Mouse (Mus musculus): Measurements from ENCODE around the gene Map2k4.
A peak's percentile ranks its signal among the peaks of the same experiment; 100 is the strongest.

Gene Map2k4

DNA sequence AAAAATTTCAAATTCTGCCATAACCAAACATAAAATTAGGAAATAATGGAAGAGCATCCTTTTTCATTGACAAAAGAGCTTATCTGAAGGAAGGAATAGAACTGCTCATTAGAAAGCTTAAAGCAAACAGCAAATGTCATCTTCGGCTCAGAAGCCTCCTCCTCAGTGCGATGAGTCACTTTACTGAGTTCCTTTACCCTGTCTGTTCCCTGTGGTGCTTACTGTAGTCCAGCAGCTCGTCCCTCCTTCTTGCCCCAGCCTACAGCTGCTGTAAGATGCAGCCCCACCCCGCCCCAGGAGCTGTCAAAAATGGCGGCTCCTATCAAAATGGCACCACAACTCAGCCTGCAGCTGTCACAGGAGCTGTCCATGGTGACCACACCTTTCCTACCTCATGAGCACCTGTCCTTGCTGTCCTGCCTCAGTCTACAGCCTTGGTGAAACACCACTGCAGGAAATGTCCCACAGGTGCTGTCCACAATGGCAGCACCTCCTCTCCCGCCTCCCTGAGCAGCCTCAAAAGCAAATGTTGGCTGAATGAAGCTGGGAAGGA lies 75.3 kb downstream of the Map2k4 start:
- no peak for DNase-seq (ENCODE audit: low spot score in 2 of 2)

DNA sequence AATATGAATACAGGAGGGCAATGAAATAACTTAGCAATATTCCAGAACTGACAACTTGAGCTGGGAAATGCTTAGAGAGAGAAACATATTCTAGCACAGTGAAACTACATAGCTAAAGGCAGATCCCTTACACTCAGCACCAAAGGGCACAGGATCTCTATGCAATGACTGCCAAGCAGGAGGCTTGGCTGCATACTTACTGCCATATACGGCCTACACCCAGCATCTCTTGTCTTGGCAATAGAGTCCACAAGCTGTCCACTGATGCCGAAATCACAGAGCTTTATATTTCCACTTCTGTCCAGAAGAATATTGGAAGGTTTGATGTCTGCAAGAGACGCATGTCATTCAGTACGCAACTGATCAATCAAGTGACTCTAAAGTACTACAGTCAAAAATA lies 81.3 kb downstream of the Map2k4 start:
- DNase-seq (ENCODE audit: low spot score in 2 of 2), result no peak

DNA sequence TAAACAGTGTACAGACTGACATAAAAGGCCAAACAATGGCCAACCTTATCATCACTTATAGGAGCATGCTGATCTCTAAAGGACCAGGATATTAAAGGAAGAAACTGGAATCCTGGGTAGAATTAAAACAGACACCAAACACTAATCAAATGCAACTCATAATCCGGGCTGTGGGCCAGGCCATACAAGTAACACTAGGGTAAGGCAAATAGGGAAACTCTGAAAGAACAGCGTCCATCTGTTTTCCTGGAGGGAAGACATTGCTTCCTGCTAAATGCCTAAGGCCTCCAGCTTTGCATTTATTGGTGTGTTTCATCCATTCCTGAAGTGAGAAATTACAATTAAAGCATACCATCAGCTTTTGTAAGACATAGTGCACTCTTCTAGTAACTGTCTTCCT lies 81.9 kb downstream of the Map2k4 start:
- DNase-seq (ENCODE audit: low spot score in 2 of 2), result no peak

DNA sequence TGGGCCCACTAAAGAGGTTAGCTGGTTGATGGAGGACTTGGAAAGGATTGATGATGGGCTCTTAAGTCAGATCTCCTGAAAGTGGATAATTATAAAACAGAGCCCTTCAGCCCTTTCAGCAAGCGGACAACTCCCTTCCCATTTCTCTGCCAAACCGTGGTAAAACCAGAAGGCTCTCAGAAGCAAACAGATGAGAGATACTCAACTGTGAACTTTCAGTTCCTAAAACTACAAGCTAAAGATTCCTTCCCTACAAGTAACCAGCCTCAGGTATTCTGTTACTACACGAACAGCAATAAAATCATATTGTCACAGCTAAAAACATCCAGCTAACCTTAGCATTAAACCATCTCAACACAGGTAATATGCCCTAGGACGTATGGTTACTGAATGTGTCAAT lies 83.2 kb downstream of the Map2k4 start:
- DNase-seq (ENCODE audit: low spot score in 2 of 2), result no peak

DNA sequence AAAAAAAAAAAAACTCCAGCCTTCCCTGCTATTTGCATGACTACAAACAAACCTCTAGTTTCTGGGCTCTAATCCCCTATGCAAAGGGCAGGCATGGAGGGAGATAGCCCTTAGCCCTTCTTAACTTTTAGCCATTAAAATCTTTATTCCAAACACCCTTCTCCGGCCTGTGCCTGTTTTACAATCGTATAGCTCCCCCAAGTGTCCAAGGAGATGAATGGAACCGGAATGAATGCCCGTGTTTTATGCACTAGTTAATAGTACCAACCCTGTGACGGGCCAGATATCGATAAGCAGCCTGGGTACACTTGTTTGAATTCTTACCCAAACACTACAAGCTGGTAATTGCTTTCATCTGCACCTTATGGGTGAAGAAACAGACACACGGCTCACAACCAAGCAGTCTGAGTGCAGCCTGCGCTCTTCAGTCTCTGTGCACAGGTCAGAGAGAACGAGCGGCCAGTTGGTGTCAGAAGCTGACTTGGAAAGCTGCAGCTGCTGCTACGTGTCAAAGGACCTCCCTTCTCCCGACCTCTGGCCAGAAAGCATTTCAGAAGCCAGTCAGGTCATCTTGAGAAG lies 109.2 kb downstream of the Map2k4 start:
- DNase-seq (ENCODE audit: low spot score in 2 of 2), result peak; percentile 49 to 60

DNA sequence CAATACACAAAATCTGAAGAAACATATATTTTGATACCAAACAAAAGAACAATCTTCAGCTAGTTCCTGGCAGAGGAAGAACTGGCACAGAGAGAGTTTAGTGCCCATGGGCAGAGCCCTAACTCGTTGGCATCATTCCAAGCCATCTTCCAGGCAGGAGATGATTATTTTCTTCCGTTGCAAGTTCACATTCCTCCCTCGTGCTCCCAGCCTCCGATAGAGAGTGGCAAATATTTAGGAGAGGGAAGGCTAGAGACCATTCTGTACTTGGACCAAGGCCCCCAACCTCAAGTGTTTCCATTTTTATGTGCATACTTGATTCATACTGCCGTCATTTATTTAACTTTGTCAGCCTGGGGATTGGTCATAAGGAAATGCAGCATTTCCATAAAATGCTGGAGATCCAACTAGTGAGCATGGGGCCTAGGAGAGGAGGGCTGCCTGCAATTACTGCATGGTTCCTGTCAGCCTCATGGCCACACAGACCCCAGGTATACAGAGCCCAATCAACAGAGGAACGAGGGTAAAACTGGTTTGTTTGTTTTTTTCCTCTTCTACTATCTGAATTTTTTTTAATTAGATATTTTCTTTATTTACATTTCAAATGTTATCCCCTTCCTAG lies 120.6 kb downstream of the Map2k4 start:
- DNase-seq (ENCODE audit: low spot score in 2 of 2), result no peak

DNA sequence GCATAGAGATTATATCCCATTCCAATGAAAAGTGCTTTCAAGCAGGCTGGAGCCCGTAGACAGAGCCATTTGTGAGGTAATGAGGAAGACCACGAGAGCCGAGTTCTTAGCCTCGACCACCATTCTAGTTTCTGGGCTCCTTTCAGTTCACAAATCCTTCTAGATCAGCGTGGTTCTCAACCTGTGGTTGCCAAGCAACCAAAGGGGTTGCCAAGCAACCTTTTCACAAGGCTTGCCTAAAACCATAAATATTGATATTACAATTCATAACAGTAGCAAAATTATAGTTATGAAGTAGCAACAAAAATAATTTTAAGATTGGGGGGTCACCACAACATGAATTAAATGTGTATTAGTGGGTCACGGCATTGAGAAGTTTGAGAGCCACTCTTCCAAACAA lies 123.2 kb downstream of the Map2k4 start:
- DNase-seq (ENCODE audit: low spot score in 2 of 2), result peak; percentile 62 to 80

DNA sequence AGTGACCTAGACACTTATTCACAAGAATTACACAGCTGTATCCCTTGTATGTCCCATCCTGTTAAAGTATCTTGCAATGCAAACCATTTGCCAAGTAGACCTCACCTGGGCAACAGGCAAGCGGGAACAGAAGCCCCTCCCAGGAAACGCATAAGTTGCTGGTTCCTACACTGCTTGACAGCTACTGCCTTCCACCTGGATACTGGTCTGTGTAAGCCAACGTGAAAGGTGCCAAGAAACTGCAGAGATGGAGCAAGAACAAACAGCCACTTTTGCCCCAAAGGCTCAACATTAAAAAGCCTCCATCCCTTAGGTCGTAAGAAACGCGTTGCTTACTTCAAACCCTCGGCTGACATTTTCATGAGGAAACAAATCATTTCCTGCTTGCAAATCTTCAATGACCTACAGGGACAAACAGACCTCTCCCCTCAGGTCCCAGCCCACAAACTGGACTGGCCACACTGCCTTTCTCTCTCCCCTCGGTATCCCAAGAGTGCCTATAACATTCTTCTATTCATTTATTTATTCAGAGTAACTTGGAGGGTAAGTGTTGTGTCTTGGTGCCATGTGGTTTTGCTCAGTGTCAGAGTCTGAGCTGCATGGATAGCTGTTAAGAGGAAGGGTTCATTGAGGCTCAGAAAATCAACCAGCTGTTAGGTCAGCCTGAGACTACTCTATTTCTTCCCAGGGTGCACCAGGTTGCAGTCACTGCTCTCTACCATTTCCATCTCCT lies 126.1 kb downstream of the Map2k4 start:
- no peak for DNase-seq (ENCODE audit: low spot score in 2 of 2)

DNA sequence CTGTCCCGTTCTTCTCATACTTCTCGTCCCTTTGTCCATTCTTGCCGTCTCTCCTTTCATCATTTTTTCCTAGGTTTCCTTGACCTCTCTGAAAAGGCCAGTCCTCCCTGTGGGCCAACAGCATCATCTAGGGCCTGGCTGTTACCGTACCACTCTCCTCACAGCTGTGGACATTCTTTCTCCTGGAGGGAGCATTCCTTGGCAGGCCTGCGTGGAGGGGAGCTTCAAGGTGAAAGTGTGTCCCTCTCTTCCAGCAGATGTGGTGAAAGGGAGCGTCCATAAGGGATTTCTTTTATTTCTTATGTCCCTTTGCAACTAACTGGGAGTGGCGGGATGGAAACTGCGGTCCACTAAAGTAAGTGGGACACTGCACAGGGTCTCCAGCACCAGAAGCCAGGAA lies 134.2 kb downstream of the Map2k4 start:
- DNase-seq (ENCODE audit: low spot score in 2 of 2), result no peak

DNA sequence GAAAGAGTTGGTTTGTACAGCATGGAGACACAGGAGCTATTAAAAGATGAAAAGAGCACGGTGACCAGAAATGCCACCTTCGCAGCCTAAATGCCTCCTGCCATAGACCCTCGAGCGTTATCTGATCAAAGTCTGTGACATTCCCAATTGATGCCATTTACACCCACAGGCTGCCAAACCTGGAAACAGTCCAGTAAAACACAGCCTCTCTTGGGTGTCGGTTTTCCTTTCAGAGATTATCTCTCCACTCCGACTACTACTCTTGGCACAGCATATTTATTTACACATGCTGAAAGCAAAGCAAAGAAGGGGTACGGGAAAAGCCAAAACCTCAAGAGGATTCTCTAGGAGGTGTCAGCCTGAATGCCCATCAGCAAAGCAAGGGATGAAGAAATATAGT lies 136.7 kb downstream of the Map2k4 start:
- no peak for DNase-seq (ENCODE audit: low spot score in 2 of 2)

DNA sequence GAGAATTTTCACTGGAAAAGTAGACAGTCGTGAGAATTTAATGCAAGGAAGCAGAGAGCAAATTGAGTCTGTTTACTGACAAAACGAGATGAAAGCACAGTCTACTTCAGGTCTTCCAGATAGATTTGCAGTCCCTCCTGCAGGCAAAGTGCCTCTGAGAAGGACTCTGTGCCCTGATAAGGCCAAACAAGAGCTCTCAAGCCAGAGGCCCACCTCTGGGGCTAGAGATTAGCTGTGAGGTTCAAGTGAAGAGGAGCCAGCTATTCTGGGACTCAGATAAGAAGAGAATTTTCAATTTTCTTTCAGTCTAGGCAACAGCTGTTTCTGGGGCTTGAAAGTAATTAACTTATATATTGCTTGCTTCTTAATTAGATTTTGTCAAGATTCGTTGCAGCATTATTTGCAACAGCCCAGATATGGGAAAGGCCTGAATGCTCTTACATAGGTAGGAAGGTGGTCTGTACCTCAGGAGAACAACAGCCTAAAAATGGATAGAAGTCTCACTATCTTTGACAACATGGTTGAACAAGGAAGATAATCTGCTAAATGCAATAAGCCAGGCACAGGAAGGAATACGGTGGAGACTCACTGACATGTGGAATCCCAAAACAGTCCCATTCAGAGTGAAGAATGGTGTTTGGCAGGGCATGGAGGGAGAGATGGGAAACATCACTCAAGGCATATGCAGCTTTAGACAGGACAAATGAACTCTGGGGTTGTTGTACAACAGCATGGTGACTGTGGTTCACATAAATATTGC lies 138.0 kb downstream of the Map2k4 start:
- no peak for DNase-seq (ENCODE audit: low spot score in 2 of 2)

DNA sequence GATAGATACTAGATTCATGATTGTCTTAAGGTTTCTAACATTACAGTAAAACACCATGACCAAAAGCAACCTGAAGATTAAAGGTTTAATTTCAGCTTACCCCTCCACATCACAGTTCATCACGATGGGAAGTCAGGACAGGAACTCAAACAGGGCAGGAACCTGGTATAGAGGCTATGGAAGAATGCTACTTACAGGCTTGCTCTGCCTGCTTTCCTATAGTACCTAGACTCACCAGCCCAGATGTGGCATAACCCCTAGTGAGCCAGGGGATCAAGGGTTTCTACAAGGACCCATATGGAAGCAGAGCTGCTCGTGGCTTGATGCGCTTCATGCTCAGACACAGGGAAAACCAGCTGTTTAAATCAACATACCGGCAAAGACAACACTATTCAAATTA lies 138.6 kb downstream of the Map2k4 start:
- no peak for DNase-seq (ENCODE audit: low spot score in 2 of 2)

DNA sequence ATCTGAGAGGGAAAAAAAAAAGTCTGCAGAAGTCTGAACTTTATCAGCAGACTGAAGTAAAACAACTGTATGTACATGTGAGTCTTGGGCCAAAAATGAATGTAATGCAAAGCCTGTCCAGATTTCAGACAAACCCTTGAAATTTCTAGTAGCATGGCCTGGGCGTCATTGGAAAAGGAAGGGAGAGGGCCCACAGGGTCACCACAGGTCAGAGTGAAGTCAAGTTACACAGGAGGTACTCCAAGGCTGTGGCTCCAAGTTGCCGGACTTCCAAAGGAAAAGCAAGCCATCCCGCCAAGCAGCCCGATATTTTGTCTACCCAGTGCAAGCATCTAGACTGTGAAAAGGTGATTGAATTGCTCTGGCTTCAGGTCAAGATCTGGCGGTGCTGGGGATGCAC lies 141.8 kb downstream of the Map2k4 start:
- no peak for DNase-seq (ENCODE audit: low spot score in 2 of 2)

DNA sequence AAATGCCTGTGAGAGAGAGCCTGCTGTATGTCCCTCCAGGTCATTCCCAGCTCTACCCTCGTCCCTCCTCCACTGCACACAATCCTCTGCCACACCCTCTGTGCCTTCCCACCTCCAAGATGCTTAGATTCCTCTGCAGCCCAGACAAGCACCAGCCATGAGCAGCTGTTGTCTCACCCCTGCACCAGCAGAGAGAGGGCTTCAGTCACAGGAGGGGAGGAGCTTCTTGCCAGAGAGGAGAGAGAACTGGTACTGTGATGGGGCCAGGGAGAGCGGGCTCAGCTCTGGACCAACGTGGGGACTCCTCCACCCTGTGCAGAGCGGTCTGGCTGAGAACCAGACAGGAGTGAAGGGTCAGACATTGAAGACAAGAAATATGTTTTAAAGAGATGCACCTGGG lies 143.6 kb downstream of the Map2k4 start:
- DNase-seq (ENCODE audit: low spot score in 2 of 2), result no peak

DNA sequence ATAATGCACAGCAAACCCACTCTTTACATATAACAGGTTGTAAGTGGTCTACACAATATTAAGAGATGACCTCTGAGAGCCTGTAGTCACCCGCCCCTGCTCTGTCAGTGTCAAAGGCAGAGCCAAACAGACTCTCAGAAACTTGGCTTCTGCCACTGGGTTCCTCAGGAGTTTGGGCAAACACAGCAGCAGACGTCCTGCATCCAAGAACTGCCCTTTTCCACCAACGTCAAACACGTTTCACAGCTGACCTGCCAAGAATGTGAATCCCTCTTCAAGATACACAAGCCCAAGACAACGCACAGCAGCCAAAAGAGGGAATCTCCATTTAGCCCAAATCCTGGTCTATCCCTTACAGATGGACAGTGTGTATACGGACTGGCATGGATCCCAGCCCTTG lies 147.8 kb downstream of the Map2k4 start:
- DNase-seq (ENCODE audit: low spot score in 2 of 2), result no peak
